Mouse (Mus musculus): ENCODE data around the gene Cryge. TPM values are rescaled to one million over a fixed set of nuclear protein-coding genes. Genes with fewer than 3 reads are reported as not detected.
"Not testable (repeated sequence)": the region's sequence is repeated elsewhere in the genome, so short reads cannot be mapped to it uniquely, and the experiment has no call there.

Gene Cryge
- total RNA-seq (2021), result not detected

- intact Hi-C loops (cut with DNase I); DNase-seq: not testable (repeated sequence)
Measured at GRCm38 (mm10) chr1:65050952-65051351, at the start of gene Cryge. Gene Cryge, minus strand, starts transcription at chr1:65051149.

GRCm38 (mm10) chr1:65096953-65097352, 46.0 kb upstream of the Cryge start:
- intact Hi-C loops (cut with DNase I), result no loop called here
- DNase-seq, result no peak

GRCm38 (mm10) chr1:65091566-65091965, 40.6 kb upstream of the Cryge start:
- intact Hi-C loops (cut with DNase I), result no loop called here
- DNase-seq, result no peak

GRCm38 (mm10) chr1:65090370-65090769, 39.4 kb upstream of the Cryge start:
- DNase-seq, result no peak
- intact Hi-C loops (cut with DNase I), result no loop called here

GRCm38 (mm10) chr1:65088567-65089356, 37.8 kb upstream of the Cryge start:
- intact Hi-C loops (cut with DNase I), result no loop called here

GRCm38 (mm10) chr1:65082188-65082587, 31.2 kb upstream of the Cryge start, which contains the start of gene Crygb:
Gene Crygb, minus strand, starts transcription at chr1:65082288.
- intact Hi-C loops (cut with DNase I), result no loop called here
- no peak for DNase-seq

More at GRCm38 (mm10) chr1:65088567-65089356, 37.8 kb upstream of the Cryge start:
- DNase-seq, result no peak

GRCm38 (mm10) chr1:65075607-65076006, 24.7 kb upstream of the Cryge start:
- intact Hi-C loops (cut with DNase I), result loop anchor here (2.0 kb wide), 1 partner anchor 29 kb away; no protein-coding TSS in a partner anchor
- peak; percentile 4 to 11 for DNase-seq

- intact Hi-C loops (cut with DNase I), result no loop called here
- no peak for DNase-seq
Measured at GRCm38 (mm10) chr1:65073589-65073988, 22.6 kb upstream of the Cryge start, which contains the start of gene Crygc. Gene Crygc, minus strand, starts transcription at chr1:65073689.

GRCm38 (mm10) chr1:65067842-65068241, 16.9 kb upstream of the Cryge start:
- intact Hi-C loops (cut with DNase I), result no loop called here
- DNase-seq, result no peak

- DNase-seq, result no peak
- intact Hi-C loops (cut with DNase I), result no loop called here
Measured at GRCm38 (mm10) chr1:65064201-65064600, 13.3 kb upstream of the Cryge start.

GRCm38 (mm10) chr1:65063352-65063751, 12.4 kb upstream of the Cryge start, which contains the start of gene Crygd:
Gene Crygd, minus strand, starts transcription at chr1:65063452.
- intact Hi-C loops (cut with DNase I), result no loop called here
- no peak for DNase-seq

GRCm38 (mm10) chr1:65052140-65052539, 1.2 kb upstream of the Cryge start:
- no peak for DNase-seq
- intact Hi-C loops (cut with DNase I), result no loop called here

- no peak for DNase-seq
- intact Hi-C loops (cut with DNase I), result no loop called here
Measured at GRCm38 (mm10) chr1:65051696-65052095, 747 bp upstream of the Cryge start.

GRCm38 (mm10) chr1:65048781-65049180, 2.2 kb downstream of the Cryge start:
- intact Hi-C loops (cut with DNase I), result no loop called here

GRCm38 (mm10) chr1:65046401-65047109, 4.4 kb downstream of the Cryge start:
- DNase-seq, result peak; percentile 24 to 59
- intact Hi-C loops (cut with DNase I), result loop anchor here (2.0 kb wide), 2 partner anchors 28 to 132 kb away; no protein-coding TSS in a partner anchor

More at GRCm38 (mm10) chr1:65048781-65049180, 2.2 kb downstream of the Cryge start:
- peak; percentile 10 to 30 for DNase-seq

- intact Hi-C loops (cut with DNase I), result no loop called here
- no peak for DNase-seq
Measured at GRCm38 (mm10) chr1:65043433-65043832, 7.5 kb downstream of the Cryge start.

GRCm38 (mm10) chr1:65041837-65042236, 9.1 kb downstream of the Cryge start:
- DNase-seq, result no peak
- intact Hi-C loops (cut with DNase I), result no loop called here

- intact Hi-C loops (cut with DNase I), result no loop called here
- no peak for DNase-seq
Measured at GRCm38 (mm10) chr1:65040806-65041205, 10.1 kb downstream of the Cryge start.

- DNase-seq, result no peak
- intact Hi-C loops (cut with DNase I), result no loop called here
Measured at GRCm38 (mm10) chr1:65039679-65040078, 11.3 kb downstream of the Cryge start.

GRCm38 (mm10) chr1:65037542-65037941, 13.4 kb downstream of the Cryge start:
- DNase-seq, result no peak
- intact Hi-C loops (cut with DNase I), result no loop called here

GRCm38 (mm10) chr1:65035513-65035912, 15.4 kb downstream of the Cryge start:
- intact Hi-C loops (cut with DNase I), result no loop called here
- DNase-seq, result no peak
